In the genomic region with DNA sequence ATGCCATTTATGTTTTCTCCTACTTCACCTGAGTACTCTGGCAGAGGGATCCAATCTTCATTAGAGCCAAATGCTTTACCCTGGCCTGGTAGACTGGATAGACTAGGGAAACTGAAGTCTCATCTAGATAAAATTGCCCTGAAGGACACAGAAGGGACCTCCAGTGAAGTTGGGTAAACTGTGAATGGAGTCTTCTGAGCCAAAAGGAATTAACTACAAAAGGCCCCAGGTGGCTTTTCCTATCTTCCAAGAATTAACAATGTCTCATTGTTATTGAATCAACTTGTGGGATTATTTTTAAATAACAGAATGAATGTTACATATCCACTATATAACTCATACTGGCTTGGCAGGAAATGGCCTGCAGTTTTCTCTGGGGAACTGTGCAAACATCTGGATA, we compare ENCODE assay signal across 29 mouse cellular contexts.
A peak's percentile ranks its signal among the peaks of the same experiment; 100 is the strongest.
DNase-seq lines count a peak whose midpoint lies in the region; ATAC-seq and TF ChIP-seq lines count a peak whose summit lies in the region.
"Had no signal": no experiment of that assay in that cellular context is flagged by ENCODE, and none has a peak within 500 bp of the region (broad histone marks: within the 10 kb centered on the region; RNA-seq: fewer than 3 reads in every experiment).

No protein-coding gene starts in this region.

- no peak overlapping the region for H3K9ac ChIP-seq in limb, embryonic 14.5 days (ENCODE audit: low read depth, low read length, severe bottlenecking)
- H3K9ac ChIP-seq: embryonic facial prominence, embryonic 12.5 days; embryonic facial prominence, embryonic 15.5 days; forebrain, embryonic 13.5 days; forebrain, embryonic 15.5 days; forebrain, postnatal 0 days had no signal

- DNase-seq in gastrocnemius, adult 18-20 months (ENCODE audit: low spot score) = peak; percentile 5
- no peak for DNase-seq in gastrocnemius, postnatal 10 days
- peak; percentile 26 for DNase-seq in limb, embryonic 14.5 days (ENCODE audit: low spot score)
- no peak for DNase-seq in limb, embryonic 10.5 days (ENCODE audit: low spot score)
- peak; percentile 74 for DNase-seq in fat pad, adult 2 months (ENCODE audit: extremely low read depth, low read depth, low spot score)
- peak; percentile 83 for DNase-seq in gonadal fat pad, adult 2 months (ENCODE audit: low read depth)
- DNase-seq in retina, embryonic 14.5 days (ENCODE audit: low spot score) = no peak
- DNase-seq in spleen, postnatal 10 days (ENCODE audit: low spot score in 2 of 2) = no peak
- DNase-seq: adrenal gland, adult 8-10 months; adrenal gland, postnatal 14 days; adrenal gland, postnatal 36 days; B cell, adult 2 months; cerebellum, adult 18-20 months; cerebellum, adult 8-10 months; cerebellum, adult 9-11 months; cerebellum, postnatal 14 days; cerebellum, postnatal 36 days; embryo, embryonic 11 days; forebrain, postnatal 0 days had no signal

- no peaks in the 10 kb centered on the region for H3K27me3 ChIP-seq in limb, embryonic 14.5 days (ENCODE audit: control insufficient read depth, insufficient read depth, low read length)
- H3K27me3 ChIP-seq in limb, embryonic 10.5 days (ENCODE audit: low read depth, poor library complexity, severe bottlenecking) = no peaks in the 10 kb centered on the region
- H3K27me3 ChIP-seq: CH12.LX; embryonic facial prominence, embryonic 12.5 days; embryonic facial prominence, embryonic 15.5 days; forebrain, embryonic 13.5 days; forebrain, embryonic 15.5 days had no signal

- no peak for ATAC-seq in limb, embryonic 14.5 days (ENCODE audit: low FRiP score, low read depth)
- ATAC-seq: activated CD4-positive, CD25-positive, alpha-beta regulatory T cell, adult 4 months; CD4-positive, CD25-positive, alpha-beta regulatory T cell, adult 4 months; forebrain, embryonic 13.5 days; forebrain, embryonic 15.5 days; forebrain, postnatal 0 days; Patski had no signal

- no peak overlapping the region for H3K4me3 ChIP-seq in limb, embryonic 14.5 days (replicated peaks; ENCODE audit: low read length)
- no peak overlapping the region for H3K4me3 ChIP-seq in limb, embryonic 10.5 days
- H3K4me3 ChIP-seq: embryonic facial prominence, embryonic 12.5 days; embryonic facial prominence, embryonic 15.5 days; erythroblast, embryonic 14.5 days; forebrain, embryonic 13.5 days; forebrain, embryonic 15.5 days had no signal

- H3K4me2 ChIP-seq in limb, embryonic 14.5 days (replicated peaks; ENCODE audit: low read depth, low read length, severe bottlenecking) = no peak overlapping the region
- H3K4me2 ChIP-seq: embryonic facial prominence, embryonic 12.5 days; embryonic facial prominence, embryonic 15.5 days; forebrain, embryonic 13.5 days; forebrain, embryonic 15.5 days had no signal

- no peaks in the 10 kb centered on the region for H3K36me3 ChIP-seq in limb, embryonic 14.5 days (ENCODE audit: control insufficient read depth, insufficient read depth, low read length)
- H3K36me3 ChIP-seq in limb, embryonic 10.5 days = no peaks in the 10 kb centered on the region
- H3K36me3 ChIP-seq: embryonic facial prominence, embryonic 12.5 days; embryonic facial prominence, embryonic 15.5 days; forebrain, embryonic 15.5 days; G1E had no signal

- no peak for TF ChIP-seq POLR2A in limb, embryonic 14.5 days (IDR thresholded peaks at IDR 0.05; ENCODE audit: borderline replicate concordance, extremely low read depth, insufficient read depth, insufficient read length)

- H3K9me3 ChIP-seq in limb, embryonic 14.5 days (ENCODE audit: control insufficient read depth, low read length) = no peaks in the 10 kb centered on the region
- H3K9me3 ChIP-seq in limb, embryonic 10.5 days (replicated peaks) = no peaks in the 10 kb centered on the region
- H3K9me3 ChIP-seq: embryonic facial prominence, embryonic 12.5 days; embryonic facial prominence, embryonic 15.5 days; forebrain, embryonic 13.5 days; forebrain, embryonic 15.5 days; G1E had no signal

- H3K27ac ChIP-seq in limb, embryonic 14.5 days (replicated peaks; ENCODE audit: low read depth, low read length) = no peak overlapping the region
- H3K27ac ChIP-seq in limb, embryonic 10.5 days = no peak overlapping the region
- H3K27ac ChIP-seq: embryonic facial prominence, embryonic 12.5 days; embryonic facial prominence, embryonic 15.5 days; forebrain, embryonic 13.5 days; forebrain, embryonic 15.5 days had no signal

- no peaks in the 10 kb centered on the region for H3K4me1 ChIP-seq in limb, embryonic 14.5 days (ENCODE audit: control insufficient read depth, insufficient read depth, low read length)
- H3K4me1 ChIP-seq in limb, embryonic 10.5 days = no peaks in the 10 kb centered on the region
- H3K4me1 ChIP-seq: embryonic facial prominence, embryonic 12.5 days; embryonic facial prominence, embryonic 15.5 days; forebrain, embryonic 13.5 days; forebrain, embryonic 15.5 days had no signal

Comparison
In these comparisons a context has a peak if more than half of its experiments do, and no peak if none do; other contexts are left out.
1. DNase-seq: peak in gastrocnemius, adult 18-20 months (single experiment), limb, embryonic 14.5 days (single experiment), fat pad, adult 2 months (single experiment) and gonadal fat pad, adult 2 months (single experiment); none in gastrocnemius, postnatal 10 days (single experiment), limb, embryonic 10.5 days (single experiment), retina, embryonic 14.5 days (single experiment) and spleen, postnatal 10 days (0 of 2).